ENCODE assay signal across 9 mouse cellular contexts in genomic region chr3:40525341-40525740, GRCm38 (mm10). TPM values are rescaled to one million over a fixed set of nuclear protein-coding genes. Genes with fewer than 3 reads are reported as not detected.
DNase-seq lines count a peak whose midpoint lies in the region; ATAC-seq and TF ChIP-seq lines count a peak whose summit lies in the region.
"Had no signal": no experiment of that assay in that cellular context is flagged by ENCODE, and none has a peak within 500 bp of the region (broad histone marks: within the 10 kb centered on the region; RNA-seq: fewer than 3 reads in every experiment).

No protein-coding gene starts in this region.

- no peak for TF ChIP-seq EP300 in liver, embryonic 14.5 days (IDR thresholded peaks at IDR 0.05; ENCODE audit: low read depth)

- 14% methylated on average over 4 of the region's 4 CpGs for WGBS in liver, embryonic 14.5 days (ENCODE audit: insufficient replicate concordance)

- peaks cover 0 to 10% of the 10 kb centered on the region in 2 experiments; a peak in 2 of 4 replicates for H3K4me1 ChIP-seq in liver, embryonic 14.5 days (replicated peaks; ENCODE audit: control insufficient read depth in 2 of 2, insufficient read depth in 2 of 2, low read length in 1 of 2)

- no peak for ATAC-seq in liver, embryonic 14.5 days (ENCODE audit: insufficient read depth)

- no peak overlapping the region for H3K4me2 ChIP-seq in liver, embryonic 14.5 days (ENCODE audit: low read depth)
- H3K4me2 ChIP-seq: heart, embryonic 13.5 days had no signal

- no peaks in the 10 kb centered on the region for H3K9me3 ChIP-seq in liver, embryonic 14.5 days (ENCODE audit: control insufficient read depth, low read length)
- H3K9me3 ChIP-seq: heart, embryonic 13.5 days had no signal

- no peak overlapping the region for H3K4me3 ChIP-seq in liver, embryonic 14.5 days (ENCODE audit: insufficient read depth in 1 of 2, low read depth in 2 of 2, low read length in 2 of 2)
- H3K4me3 ChIP-seq: heart, embryonic 13.5 days had no signal

- peak; percentile 78 for TF ChIP-seq CTCF in liver, embryonic 14.5 days (IDR thresholded peaks at IDR 0.05; ENCODE audit: low read depth)

- H3K36me3 ChIP-seq in liver, embryonic 14.5 days (replicated peaks; ENCODE audit: control insufficient read depth, insufficient read depth, low read depth): no peaks in the 10 kb centered on the region
- H3K36me3 ChIP-seq: heart, embryonic 13.5 days had no signal

- peak; percentile 20 to 79 for DNase-seq in adrenal gland, adult (ENCODE audit: inconsistent age in 2 of 2, low spot score in 1 of 2)
- DNase-seq in adrenal gland, postnatal 4 days (ENCODE audit: low spot score in 2 of 2): no peak
- peak; percentile 44 to 62 for DNase-seq in layer of hippocampus, postnatal 10 days (ENCODE audit: low spot score in 2 of 2)
- DNase-seq in layer of hippocampus, postnatal 36 days: no peak
- DNase-seq in adipocyte (ENCODE audit: low spot score): peak; percentile 55
- peak; percentile 82 for DNase-seq in embryo, embryonic 10 days (ENCODE audit: low spot score)
- peak; percentile 26 to 32 (median 31) for DNase-seq in liver, embryonic 14.5 days (ENCODE audit: low read depth in 3 of 3, low spot score in 3 of 3)
- peak; percentile 26 to 59 for DNase-seq in spleen, postnatal 14 days (ENCODE audit: low spot score in 2 of 2)

- no peak overlapping the region for H3K9ac ChIP-seq in liver, embryonic 14.5 days (replicated peaks)
- H3K9ac ChIP-seq: heart, embryonic 13.5 days had no signal

- H3K27me3 ChIP-seq in liver, embryonic 14.5 days (ENCODE audit: control insufficient read depth, insufficient read depth, low read length): no peaks in the 10 kb centered on the region

- H3K27ac ChIP-seq in liver, embryonic 14.5 days: no peak overlapping the region
- H3K27ac ChIP-seq: heart, embryonic 13.5 days had no signal

RNA-seq across cellular contexts. Expression of gene Intu, which starts 5.7 kb away (rescaled TPM):
- total RNA-seq in adrenal gland, postnatal 4 days (2021): 1 to 10 TPM; 3.1 to 3.5 TPM
- 1 to 10 TPM; 4.8 to 6.3 TPM for total RNA-seq in layer of hippocampus, postnatal 10 days (2021)
- total RNA-seq in layer of hippocampus, postnatal 36 days (2021): 1 to 10 TPM; 5.7 to 6.9 TPM
- polyA plus RNA-seq in liver, embryonic 14.5 days (2012; rRNA removed): 0.70 and 0.80 TPM in 2 replicates
- polyA plus RNA-seq in liver, embryonic 14.5 days (2014; fragmentation: Nextera tagmentation; extraction: Ambion mirVana): 0.52 and 0.88 TPM in 2 replicates

Comparison
In these comparisons a context has a peak if more than half of its experiments do, and no peak if none do; other contexts are left out.
1. DNase-seq: peak in adrenal gland, adult (2 of 2), layer of hippocampus, postnatal 10 days (2 of 2), adipocyte (single experiment), embryo, embryonic 10 days (single experiment), liver, embryonic 14.5 days (3 of 3) and spleen, postnatal 14 days (2 of 2); none in adrenal gland, postnatal 4 days (0 of 2) and layer of hippocampus, postnatal 36 days (0 of 2).